Mouse (Mus musculus) gastrocnemius, postnatal 25 days (tissue): ENCODE measurements around the gene Tmem236. TPM values are rescaled to one million over a fixed set of nuclear protein-coding genes. Genes with fewer than 3 reads are reported as not detected.

Experiments
- DNase-seq: peaks from one replicate; pipeline ENCODE4 v3.0.0; 2022
- long read RNA-seq, 2 experiments: library from polyadenylated mRNA; stranded (forward); transcript quantifications; one replicate each; pipeline ENCODE4 v2.0.0; 2021
- total RNA-seq, 2 experiments: library from RNA; stranded (reverse); gene quantifications; 1 replicate in 1 of 2; 2 replicates in 1 of 2; pipeline ENCODE4 v1.2.3; 2021

The Tmem236 gene
- total RNA-seq = under 1 TPM; 0.21 to 0.31 TPM
- long read RNA-seq, experiment 1 = 0 reads
- long read RNA-seq, experiment 2, partial matches to known transcripts = 0 of 1 reads
- long read RNA-seq, experiment 2, other reads (novel, unspliced or antisense) = 1 of 1 reads

DNA sequence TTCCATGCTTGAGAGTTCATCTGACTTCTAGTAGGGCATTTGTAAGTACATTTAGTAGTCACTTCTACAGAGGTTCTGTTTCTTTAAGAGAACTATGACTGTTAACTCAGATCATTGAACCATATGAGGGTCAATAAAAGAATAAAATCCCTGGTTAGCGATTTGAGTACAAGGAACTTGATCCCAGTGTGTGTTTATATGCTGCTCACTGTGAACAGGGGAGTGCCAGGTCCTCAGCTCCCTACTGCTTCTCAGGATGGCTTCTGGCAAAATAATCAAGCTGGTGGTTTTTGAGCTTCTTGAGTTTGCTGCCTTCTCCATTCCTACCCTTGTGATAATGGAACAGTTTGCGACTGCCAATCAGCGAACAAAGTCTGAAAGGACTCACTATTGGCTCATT is at the start of gene Tmem236:
Tmem236 (plus strand) TSS at position 190 of the 400 bp plus-strand sequence.
- no peak for DNase-seq

DNA sequence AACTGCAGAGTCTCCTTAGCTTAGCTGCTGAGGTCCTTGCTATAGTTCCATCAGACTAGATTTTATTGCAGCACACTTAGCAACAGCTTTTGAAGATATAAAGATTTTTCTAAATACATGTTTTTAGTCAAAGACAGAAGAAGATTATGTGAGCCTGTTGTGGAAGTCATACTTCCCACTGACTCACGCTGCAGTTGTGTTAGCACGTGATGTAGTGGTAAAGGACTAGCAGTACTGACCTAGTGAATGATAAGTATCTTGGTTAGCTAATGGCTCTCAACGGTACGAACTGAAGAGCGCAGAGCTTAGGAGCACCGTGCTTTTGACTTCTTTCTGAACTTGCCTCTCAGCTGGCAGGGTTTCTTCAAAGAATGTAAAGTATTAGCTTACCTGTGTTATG is 47.9 kb upstream of the Tmem236 start:
- DNase-seq = no peak

DNA sequence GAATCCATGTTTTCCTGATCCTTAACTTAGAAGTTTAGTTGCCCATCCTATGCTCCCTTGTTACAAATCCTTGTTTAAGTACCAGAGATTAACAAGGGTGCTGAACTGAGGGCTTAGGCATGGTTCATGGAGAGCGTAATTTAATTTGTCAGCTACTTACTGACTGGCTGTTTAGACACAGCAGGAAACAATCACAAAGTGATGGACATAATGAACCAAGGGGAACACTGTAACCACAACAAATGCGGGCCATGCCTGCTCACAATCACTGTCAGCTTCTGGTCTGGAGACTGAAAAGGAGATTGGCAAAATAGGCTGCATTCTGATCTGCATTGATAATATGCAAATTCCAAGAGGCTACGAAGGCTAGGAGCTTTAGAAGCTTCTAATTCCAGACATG is 46.7 kb upstream of the Tmem236 start:
- DNase-seq = no peak

DNA sequence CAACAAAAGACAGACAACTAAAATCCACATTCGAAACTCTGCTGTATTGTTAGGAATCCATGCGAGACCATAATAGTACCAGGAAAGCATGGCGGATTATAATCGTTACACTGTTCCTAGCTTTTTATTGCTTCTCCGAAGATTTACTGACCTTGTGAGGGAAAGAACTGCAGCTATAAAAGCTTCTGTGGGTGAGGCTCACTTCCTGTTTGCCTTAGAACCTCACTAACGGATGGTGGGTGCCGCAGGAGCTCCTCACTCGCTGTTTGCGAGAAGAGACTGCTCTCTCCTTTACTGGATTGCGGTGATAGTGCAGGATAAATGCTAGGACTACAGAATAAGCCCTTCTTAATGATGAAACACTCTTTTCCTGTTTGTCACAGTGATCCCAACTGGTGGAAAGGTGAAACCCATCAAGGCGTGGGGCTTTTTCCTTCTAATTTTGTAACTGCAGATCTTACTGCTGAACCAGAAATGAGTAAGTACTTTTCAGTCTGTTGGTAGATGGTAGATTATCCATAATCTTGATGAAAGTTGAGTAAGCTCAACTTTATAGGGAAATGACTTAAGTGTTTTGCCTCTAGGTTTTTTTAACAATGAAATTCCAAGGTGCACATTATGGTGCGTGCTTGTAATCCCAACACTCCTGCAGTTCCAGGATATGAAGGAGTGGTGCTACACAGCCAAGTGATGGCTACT is 43.5 kb upstream of the Tmem236 start:
- DNase-seq = no peak

DNA sequence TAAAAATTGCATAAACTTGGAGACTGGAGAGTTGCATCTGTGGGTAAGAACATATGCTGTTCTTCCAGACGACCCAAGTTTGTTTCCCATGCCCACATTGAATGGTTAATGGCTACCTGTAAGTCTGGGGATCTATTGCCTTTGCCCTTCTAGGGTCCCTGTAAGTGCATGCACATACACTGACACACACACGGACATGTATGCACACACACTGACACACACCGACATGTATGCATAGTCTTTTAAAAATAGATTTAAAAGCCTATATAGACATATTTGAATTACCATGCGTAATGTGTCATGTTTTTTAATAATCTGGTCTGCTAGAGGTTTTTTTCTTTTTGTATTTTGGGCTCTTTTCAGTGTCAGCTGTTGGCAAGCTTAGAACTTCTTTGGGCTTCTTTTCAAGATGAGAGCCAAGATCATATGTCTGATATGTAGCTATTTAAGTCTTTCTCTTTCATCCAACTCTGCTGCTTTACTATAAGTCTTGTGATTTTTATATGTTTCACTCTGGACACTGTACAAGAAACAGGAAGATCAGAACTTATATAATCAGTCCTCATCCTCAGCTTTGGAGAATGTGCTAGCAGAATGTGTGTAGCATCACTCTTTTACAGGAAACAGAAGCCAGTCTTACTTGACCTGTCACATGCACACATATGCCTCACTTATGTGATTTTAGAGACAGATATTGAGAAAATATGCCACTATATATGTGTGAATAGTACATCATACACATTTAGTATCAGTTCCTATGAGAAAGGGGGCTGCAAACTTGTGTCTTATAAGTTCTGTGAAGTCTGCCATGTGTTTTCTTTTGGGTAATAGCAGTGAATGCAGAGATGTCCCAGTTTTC is 41.6 kb upstream of the Tmem236 start:
- no peak for DNase-seq

DNA sequence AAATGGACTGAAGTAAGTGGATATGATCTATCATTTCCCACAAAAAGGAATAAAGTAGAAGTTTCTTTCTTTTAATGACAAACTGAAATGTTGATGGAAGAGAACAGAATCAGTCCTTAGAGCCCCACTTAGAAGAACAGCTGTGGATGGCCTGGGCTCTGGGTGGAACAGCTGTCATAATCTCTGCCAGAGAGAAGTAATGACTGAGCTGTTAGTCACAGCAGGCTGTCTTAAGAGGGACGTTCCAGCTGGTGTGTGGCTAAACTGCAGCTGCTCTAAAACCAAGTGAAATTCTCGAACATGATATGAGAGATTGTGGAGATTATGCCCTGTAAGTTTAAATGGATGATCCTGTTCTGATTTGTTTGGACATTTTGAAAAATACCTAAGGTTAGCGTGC is 37.4 kb upstream of the Tmem236 start:
- DNase-seq = peak; percentile 9

DNA sequence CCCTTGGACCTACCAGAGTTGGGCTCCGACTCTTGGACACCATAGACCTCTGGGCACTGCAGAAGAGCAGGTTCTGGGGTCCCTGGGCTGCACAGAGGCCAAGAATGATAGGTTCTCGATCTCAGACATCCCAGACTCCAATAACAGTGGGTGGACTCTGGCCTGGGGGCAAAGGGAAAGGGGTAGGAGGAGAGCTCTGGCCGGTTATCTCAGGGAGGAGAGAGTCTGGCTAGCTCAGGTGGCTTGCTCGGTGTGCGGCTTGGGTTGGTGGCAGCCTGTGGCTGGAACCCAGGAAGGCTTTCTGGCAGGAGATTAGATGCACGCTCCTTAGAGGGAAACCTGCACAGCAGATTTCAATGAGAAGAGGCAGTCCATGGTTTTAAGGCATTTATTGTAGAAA is 34.7 kb upstream of the Tmem236 start:
- DNase-seq = no peak

DNA sequence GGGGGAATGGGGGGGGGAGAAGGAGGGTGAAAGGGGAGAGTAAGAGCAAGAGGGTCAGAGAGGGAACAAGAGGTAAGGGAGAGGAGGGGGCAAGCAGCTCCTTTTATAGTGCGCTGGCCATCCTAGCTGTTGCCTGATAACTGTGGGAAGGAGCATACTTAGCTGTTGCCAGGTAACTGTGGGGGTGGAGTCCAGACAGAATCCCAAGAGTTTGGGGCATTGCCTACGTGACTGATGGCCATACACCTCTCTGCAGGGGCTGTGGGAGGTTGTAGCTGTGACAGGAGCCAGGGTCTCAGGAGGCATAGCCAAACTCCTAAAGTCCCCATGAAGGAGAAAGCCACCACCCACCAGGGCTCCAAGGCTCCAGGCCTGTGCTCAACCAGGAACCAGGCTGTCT is 34.3 kb upstream of the Tmem236 start:
- DNase-seq = no peak

DNA sequence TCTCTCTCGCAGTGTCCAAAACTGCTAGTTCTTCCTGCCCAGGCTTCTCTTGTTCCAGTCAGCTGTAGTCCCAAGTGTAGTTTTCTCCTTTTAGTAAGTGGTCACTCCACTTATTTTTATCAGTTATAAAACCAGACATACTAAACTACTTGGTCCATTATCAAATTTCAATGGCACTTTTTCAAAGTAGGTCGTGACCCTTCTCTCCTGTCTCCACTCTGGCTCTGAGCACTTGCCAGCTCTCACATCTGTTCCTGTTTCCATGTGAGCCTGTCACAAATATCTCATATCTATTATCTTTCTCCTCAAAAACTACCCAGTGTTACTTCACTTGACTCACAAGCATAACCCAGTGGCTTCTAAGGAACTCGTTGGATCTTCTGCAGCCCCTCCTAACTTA is 29.0 kb upstream of the Tmem236 start:
- DNase-seq = peak; percentile 33

DNA sequence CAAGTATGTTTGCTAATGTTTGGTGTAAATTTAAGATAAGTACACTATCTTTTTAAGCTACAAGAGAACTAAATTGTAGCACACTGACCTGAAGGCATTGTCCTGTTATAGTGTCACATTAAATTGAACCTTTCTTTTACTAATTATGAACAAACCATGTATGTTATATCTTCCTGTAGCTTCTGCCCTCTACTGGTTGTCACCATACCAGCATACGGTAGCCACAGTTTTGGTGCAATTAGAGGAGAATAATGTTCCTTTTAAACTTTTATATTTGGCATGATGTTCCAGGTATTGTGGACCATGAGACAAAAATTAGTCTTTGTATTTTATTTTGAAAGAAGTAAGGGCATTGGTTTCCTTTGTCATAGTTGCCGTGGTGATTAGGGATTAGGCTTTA is 27.4 kb upstream of the Tmem236 start:
- DNase-seq = no peak

DNA sequence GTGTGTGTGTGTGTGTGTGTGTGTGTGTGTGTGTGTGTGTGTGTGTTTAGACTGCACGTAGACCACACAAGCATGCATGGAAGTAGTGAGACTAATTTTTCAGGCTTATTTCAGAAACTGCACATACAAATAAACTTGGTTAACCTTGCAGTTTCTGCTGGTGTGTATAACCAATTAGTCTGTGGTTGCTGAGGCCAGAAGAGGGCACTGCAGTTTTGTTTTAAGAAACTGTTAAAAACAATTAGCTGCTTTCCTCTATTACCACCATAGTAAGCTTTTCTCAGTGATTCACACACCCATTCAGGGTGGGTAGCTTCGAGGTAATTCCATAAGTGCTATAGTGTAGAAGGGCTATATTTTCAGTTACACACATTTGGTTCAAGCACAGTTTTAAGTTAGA is 23.5 kb upstream of the Tmem236 start:
- DNase-seq = no peak

DNA sequence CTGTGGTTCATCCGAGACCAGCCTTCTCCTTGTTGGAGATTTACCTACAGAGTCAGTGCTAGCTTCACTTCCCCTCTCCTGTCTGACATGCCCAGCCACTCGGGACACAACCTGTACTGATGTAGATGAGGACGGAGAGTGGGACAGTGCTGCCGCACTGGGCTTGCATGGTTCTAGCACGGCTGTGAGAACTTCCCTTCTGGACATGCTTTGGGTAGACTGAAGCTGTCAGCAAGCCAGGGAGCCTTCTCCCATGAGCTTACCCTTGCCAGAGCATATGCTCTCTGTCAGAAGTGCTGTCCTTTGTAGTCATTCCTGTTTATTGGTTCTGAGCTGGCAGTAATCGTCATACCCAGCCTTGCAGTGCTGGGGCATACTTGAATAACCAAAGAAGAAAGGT is 22.5 kb upstream of the Tmem236 start:
- no peak for DNase-seq

DNA sequence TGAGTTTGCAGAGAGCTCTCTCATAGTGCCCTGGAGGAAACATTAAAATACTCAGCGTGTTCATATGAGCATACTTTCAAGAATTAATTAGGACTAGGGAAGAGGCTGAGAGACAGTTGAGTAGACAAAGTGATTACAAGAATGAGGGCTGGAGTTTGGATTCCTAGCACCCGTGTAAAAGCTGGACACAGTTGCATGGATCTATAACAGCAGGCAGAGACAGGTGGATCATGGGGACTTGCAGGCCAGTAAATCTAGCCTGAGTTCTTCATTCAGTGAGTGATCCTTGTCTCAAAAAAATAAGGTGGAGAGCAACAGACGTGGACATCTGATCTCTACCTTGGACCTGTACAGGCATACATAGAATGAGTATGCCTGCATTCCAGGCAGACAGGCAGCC is 15.3 kb upstream of the Tmem236 start:
- no peak for DNase-seq

DNA sequence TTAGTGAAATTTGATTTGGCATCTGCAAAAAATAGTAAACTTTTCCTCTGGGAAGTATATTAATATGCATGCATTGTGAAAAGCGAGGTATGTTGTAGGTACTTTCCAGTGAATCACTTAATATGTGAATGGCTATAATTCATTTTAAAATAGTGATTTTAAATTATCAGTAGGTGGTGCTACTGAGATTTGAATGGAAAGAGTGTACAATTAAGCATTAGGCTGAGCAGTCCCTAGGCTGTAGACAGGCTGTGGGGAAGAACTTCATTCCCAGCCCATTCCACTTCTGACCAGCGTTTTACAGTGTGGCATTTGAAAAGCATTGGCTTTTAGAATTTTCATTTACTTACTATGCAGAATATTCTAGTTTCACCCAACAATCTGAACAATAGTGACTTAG is 14.6 kb upstream of the Tmem236 start:
- DNase-seq = no peak

DNA sequence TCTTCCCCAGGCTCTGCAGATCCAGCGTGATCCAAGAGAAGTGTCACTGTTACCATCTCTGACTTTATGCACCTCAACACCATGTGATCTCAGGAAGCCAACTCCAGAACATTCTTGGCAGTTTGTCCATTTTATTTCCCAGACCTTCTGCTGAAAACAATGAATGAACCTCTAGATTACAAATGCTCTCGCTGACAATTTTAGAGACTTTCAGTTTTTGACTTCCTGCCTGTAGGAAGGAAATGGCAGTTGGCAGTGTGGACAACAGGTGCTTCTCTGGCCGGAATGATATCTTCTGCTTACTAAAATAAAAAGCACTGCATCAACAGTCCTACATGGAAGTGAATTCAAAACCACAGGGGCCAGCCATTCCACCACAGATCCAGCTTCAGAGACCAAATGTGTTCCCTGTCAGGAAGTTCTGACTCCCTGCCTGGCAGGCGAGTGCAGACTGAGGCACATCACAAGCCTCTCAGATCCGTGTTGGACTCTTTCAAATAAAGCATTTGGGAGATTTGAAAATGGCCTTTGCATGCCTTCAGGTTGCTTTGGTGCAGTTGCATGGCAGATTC is 9.8 kb upstream of the Tmem236 start:
- DNase-seq = peak; percentile 49

DNA sequence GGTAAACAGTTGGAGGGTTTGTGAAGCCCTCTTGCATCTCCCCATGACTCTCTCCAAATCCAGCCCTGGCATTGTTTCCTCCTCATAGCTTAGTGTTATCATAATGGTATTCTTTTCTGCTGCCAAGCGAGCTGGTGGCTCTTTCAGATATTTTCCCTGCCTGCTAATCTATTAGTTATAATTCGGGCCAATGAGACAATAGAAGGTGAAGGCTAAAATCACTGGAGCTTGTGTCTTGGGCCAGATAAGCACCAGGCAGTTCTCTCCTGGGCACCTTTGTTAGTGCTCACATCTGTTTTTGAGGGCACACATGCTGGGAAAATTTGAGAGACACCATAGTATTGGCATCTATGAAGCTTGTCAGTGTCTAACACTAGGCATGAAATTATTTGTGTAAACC is 9.3 kb upstream of the Tmem236 start:
- DNase-seq = no peak

DNA sequence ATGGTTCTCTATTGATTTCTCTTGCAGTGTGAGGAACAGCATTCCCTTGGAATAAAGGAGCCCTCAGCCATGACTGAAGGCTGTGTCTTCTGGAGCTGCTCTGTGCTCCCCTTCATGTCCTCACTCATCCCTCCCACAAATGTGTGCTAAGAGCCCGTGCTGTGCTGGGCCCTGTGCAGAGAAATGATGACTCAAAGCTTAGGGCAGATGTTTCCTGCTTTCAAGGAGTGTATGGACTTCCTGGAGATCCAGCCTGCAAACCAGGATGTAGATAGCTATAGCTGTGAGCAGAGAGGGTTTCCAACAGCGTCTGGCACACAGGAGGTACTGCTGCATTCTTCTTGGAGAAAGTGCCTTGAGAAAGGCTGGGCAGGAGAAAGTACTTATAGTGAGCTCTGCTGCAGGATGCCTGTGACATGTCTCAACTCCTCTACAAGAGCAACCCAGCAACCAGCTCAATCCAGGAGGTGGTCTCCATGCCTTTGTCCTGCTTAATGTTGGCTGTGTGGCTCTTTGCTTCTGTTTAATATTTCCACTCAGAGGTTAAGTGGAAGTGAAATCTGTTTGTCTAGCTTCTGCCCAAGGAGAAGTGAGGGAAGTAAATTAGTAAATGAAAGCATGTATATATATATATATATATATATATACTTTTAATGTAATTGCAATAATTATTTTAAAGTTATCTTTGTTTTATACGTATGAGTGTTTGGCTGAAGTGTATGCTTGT is 8.5 kb upstream of the Tmem236 start:
- no peak for DNase-seq

DNA sequence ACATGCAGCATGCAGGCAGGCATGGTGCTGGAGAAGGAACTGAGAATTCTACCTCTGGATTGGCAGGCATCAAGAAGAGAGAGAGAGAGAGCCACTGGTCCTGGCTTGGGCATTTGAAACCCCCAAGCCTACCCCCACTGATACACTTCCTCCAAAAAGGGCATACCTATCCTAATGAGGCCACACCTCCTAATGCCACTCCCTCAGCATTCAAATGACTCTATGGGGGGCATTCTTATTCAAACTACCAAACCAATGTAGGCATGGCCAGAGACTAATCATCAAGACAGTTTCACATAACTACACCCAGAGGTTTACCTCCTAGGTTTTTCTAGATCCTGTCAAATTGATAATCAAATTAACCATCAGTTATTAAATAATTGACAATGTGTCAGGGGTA is 6.6 kb upstream of the Tmem236 start:
- DNase-seq = no peak

DNA sequence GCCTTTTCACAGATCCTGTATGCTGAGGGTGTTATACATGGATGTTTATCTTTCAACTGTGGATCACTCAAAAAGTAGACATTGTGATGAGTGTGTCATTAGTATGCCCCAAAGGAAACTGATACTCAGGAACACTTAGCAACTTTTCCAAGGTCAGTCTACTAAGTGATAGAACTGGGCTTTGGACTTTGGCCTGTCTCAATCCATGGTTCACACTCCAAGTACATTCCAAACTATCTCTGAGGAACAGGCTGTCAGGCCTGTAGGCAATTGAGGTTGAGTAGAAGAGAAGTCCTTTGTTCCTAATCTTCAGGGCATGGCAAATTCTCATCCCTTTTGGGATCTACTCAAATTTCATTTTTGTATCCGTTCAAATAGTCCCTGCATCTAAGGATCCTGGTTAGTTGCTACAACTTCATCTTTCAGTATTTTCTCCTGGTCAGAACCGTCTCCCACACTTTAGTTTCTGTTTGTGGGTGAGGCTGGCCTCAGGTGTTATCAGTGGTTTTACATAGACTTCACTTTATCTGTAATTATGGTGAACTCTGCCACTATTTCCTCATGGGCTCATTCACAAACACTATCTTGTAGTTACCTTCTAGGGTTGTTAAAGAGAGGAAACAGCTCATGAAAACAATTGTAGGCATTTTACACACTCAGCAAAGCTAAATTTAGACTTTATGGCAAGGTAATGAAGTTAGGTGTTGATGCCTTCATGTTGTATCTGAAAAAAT is 2.3 kb downstream of the Tmem236 start:
- no peak for DNase-seq

DNA sequence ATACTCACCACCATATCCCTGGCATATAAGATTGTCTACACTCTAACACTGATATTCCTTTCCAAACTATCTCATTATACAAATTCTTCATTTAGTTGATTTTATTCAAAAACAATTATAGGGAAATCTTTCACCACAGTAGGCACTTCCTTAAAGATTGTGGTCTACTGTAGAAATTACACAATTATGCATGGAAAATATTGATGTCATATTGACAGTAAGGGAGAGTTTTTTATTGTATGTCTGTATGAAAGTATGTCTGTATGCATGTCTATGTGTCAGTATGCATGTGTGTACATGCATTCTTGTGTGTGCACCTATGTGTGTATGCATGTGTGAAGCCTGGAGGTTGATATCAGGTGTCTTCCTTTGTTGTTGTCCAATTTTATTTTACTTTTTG is 10.1 kb downstream of the Tmem236 start:
- DNase-seq = no peak

DNA sequence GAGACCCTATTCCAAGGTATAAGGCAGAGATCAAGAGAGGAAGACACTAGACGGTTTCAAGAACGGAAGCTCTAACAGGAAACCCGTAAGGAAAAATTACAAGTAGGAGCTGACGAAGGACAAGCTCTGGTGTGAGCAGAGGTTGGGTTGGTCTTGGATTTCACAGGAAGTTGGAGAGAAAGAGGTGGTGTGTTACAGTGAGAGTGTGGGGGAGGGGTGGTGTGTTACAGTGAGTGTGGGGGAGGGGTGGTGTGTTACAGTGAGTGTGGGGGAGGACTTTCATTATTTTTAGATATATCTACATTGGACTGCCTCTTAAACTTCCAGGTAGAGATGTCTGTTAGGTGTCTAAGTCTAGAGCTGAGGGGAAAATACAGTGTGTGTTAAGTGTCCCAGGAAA is 16.4 kb downstream of the Tmem236 start:
- DNase-seq = no peak

DNA sequence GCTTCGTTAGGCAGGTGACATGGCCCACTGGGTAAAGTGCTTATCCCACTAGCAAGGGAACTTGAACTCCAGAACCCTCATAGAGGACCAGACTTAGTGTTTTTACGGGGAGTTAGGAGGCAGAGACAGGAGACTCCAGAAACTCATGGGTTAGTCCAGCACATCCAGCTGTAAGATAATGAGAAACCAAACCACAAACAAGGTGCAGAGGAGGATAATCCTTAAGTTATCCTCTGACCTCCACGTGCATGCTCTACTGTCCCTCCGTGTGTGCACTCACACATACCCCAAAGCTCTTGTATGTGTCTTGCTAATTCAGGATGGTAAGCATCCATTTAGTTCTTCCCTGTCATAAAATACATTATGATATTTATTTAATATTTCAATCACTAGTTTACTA is 17.3 kb downstream of the Tmem236 start:
- DNase-seq = no peak
